Mouse (Mus musculus) forelimb bud, embryonic 11.5 days (tissue): ENCODE measurements around the gene Ltbr.
"Not testable (repeated sequence)": the region's sequence is repeated elsewhere in the genome, so short reads cannot be mapped to it uniquely, and the experiment has no call there.

ENCODE experiments used
- DNase-seq: peaks from one replicate; pipeline ENCODE4 v3.0.0-alpha.2; 2012; ENCODE audit warnings: low read depth, low spot score

Ltbr gene

DNA sequence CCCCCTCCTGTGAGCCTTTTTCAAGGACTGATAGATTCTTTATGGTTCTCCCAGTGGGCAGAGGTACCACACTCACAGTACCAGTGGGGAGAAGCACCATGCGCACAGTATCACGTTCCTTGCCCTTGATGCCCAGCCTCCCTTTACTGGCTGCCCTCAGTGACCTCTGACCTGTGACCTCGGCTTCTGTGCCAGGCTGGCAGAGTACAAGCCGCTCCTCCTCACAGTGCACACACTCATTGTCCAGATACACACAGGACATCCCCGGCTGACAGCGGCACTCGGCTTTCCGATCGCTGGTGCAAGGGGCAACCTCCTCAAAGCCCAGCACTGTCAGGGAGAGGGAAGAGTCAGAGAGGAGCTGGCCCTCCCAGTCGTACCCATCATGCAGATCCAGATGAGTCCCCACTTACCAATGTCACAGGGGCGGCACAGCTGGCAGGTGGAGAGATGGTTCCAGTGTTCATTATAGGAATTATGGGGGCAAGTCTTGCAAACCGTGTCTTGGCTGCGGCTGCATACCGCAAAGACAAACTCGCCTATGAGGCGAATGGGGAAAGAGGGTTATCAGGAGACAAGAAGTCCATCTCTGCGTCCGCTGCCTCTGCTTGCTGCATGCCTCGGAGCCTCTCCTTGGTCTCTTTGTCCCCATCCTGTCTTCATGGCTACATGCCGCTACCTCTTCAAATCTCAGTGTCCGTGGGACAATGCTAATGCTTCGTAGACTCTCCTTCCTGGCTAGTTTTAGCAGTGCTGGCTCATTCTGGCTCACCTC lies 917 bp downstream of the Ltbr start:
- no peak for DNase-seq

DNA sequence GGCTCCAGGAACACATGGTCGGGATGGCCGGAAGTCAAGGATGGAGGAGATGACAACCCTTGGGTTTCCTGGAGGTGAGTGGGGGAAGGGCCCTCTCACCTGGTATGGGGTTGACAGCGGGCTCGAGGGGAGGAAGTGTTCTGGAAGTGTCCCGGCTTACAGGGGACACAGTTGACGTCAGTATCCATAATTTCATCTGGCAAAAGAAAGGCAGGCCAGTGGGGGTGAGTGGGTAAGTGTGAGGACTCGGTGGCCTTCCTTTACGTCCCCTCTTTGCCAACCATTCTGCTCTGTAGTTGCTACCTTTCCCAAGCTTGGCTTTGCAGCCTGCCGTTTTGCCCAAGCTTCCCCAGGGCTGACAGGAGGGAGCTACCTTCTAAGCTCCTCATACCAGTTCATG lies 1.5 kb downstream of the Ltbr start:
- DNase-seq: no peak

DNA sequence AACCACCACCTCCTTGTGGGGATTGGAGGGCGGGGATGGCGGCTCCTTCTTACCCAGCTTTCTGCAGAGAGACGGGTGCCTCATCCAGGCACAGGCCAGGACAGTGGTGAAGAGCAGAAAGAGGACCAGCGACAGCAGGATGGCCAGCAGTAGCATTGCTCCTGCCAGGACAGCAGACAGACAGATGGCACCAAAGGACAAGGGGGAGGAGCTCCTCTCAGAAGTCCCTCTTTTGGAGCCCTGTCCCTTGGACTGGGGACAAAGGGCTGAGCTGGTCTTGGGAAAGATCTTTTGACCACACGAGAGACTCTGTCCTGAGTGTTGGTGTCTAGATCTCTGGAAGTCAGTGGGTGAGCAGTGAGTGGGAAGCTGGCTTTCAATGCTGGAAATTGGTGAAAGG lies 4.3 kb downstream of the Ltbr start:
- DNase-seq: no peak

DNA sequence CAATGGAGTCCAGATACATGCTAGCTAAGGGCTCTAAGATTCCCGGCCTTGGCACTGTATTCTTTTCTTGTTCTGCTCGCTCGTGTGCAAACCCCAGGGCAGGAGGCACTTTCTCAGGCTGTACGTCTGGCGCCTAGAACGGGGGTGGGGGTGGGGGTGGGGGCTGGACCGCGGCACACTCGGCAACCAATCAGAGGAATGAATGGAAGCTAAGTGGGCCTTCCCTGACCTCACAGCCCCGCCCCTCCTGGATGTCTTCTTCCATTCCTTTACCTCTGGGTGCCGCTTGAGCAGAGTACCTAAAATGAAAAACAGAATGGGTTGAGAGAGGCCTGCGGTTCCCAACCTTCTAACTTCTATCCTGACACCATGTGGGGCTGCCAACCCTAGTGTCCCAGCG lies 4.8 kb downstream of the Ltbr start:
- no peak for DNase-seq

DNA sequence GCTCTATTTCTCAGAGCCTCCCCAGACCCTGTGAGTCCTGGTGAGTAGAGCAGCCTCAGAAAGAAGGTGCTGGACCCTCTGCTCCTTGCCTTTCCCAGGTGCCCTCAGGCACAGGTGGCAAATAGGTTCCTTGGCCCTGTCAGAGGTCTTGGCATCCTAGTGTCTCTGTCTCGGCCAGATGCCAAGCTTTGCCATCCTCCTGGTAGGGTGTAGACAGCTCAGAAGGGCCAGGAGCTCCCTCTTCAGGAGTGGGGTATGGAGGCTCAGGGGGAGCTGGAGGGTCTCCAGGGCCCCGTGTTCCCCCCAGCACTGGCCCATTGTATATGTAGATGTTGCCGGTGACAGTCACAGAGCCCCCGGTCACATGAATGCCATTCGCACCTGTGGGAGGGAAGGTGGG lies 6.6 kb downstream of the Ltbr start:
- DNase-seq: no peak

DNA sequence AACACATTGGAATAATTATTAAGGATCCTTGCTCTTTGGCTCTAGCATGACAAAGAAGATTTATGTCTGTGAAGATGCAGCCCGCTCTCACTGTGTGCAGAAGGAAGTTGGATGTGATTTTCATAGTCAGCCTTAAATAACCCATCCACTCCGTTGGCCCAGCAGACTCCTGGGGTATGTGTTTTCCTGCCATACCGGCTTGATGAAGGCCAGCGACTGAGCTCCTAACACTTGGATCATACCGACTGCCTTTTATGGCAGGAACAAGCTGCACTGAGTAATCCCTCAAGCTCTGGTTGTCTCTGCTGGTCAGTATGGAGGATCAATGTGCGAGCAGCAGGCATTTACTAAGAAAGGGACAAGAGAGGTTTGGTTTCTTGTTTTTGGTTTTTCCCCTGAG lies 8.2 kb downstream of the Ltbr start:
- DNase-seq: no peak

DNA sequence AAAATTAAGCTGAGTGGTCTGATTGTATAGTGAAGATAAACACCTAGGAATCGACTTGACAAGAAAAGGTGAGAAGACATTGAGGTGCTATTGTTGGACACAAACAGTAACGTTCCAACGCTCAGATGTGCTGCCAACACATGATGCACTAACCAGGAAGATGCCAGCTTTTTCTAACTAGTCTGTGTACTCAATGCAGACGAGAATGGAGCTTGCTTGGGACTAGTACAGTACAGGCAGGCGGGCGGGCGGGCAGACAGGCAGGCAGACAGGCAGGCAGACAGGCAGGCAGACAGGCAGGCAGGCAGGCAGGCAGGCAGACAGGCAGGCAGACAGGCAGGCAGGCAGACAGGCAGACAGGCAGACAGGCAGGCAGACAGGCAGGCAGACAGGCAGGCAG lies 9.3 kb downstream of the Ltbr start:
- DNase-seq: not testable (repeated sequence)

DNA sequence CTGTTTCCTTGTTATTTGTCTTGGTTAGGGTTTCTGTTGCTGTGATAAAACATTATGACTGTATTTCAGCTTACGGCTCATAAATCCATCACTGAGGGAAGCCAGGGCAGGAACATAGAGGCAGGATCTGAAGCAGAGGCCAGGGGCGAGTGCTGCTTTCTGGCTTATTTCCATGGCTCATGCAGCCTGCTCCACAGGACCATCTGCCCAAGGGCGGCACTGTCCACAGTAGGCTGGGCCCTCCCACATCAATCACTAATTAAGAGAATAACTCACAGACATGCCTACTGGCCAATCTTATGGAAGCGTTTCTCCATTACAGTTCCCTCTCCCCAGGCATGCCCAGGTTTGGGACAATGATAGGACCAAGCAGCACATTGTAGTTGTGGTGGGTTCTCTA lies 10.4 kb downstream of the Ltbr start:
- no peak for DNase-seq

DNA sequence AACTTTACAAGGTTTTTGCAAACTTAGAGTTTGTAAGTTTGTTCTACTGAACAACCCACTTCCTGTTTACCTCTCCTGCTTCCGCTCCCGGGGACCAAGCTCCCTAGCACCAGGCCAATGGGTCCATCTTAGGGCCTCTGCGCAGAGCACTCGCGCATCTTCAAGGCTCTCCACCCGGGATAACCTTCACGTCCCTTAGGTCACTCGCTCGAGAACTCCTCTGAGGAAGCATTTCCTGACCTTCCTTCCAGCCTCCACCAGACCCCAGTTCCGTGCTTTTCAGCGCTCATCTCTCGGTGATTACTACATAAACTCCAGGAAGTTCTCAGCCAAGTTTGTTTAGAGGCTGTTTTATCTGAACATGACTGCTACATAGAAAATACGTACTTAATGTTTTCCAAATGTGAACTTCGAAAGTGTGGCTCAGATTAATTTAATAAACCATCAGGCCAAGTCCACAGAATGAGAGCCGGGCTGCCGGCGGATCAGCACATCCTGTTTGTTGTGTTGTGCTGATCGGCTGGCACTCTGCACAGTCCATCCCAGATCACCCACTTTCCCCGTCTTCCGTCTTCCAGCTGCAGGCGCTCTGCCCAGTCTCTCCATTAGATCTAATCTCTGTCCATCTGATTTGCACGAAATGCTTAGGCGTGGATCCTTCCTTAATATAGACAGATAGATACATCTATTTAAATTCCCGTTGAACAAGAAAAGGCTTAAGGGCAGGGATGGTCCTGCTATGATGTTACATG lies 11.3 kb downstream of the Ltbr start:
- DNase-seq: no peak

DNA sequence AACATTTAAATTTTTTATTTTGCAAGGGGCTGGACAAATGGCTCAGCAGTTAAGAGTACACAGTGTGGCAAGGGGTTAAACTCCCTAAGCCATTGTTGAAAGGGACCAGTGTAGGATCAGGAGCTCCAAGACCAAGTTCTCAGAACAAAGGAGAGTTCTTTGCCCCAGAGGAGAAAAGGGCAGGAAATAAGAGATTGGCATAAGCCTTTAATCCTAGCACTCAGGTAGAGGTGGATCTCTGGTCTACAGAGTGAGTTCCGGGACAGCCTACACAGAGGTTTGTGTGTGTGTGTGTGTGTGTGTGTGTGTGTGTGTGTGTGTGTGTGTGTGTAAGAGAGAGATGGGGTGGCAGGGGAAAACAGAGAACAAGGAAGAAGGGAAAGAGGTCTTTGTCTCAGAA lies 12.7 kb downstream of the Ltbr start:
- no peak for DNase-seq

DNA sequence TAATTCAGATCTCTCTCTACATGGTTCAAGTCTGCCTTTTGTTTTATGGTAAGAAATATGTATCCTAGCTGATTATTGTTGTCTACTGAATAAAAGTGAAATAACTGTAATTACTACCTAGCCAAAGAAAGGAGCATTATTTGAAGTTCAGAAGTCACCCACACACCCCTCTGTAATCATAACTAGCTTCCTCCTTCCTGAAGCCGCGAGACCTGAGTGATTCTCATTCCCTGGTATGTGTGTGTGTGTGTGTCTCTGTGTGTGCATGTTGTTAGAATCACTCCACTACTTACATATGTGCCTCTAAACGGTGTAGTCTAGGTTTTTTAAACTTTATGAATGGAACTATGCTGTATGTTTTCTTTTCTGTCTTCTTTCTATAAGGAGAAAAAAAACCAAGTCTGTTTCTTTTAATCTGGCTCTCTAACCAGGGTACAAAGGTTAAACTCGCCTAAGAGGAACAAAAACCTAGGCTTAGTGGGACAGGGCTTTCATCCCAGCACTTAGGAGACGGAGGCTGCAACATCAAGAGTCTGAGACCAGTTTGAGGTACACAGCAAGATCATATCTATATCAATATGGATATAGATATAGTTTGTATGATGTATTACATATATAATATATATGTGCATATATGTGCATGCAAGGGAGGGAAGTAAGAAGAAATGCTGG lies 16.4 kb downstream of the Ltbr start:
- no peak for DNase-seq

DNA sequence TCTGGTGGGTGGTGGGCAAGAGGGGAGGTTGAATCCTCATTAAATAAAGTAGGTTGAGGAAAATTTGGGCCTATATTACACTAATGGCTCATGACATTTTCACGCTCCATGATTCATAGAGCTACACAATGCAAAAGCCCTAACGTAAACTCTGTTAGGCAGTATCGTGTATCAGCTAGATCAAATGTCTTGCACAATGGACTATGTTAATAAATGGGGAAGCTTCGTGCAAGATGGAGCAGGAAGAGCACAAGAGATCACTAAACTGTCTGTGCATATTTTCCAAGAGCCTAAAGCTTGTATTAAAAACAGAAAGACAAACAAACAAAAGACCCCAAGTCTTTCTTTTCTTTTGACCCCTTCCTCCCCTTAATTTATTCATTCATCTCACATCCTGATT lies 19.6 kb downstream of the Ltbr start:
- no peak for DNase-seq

DNA sequence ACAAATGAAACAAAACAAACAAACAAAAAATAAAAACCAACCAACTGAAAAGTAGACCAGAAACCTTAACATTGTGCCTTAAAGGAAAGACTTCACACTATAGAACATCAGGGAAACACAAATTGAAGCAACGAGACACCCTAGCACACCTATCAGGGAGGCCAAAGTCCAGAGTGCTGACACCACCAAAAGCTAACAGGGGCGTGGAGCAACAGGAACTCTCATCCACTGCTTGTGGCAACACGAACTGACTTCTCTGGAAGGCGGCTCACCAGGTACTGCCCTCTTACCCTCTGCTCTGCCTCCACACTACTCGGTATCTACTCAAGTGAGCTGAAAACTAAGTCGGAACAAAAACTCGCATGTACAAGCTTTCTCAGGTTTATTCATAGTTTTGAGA lies 21.4 kb downstream of the Ltbr start:
- DNase-seq: no peak

DNA sequence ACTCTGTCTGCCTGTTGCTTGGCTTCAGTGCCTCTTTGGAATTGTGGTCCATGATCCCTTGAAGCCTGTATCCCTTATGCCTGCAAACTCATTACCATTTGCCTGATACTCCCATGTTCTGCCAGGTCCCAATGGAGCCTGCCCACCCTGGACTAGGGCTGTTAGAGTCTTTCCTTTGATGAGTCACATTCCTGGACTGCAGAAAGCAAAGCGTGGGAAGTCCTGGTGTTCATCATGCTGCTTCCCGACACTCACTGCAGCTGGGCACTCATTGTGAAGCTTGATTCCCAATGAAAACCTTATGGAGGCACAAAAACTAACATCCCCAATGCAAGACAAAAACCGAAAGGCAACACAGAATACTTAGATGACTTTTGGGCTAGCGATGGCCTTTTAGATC lies 22.4 kb downstream of the Ltbr start:
- DNase-seq: no peak

DNA sequence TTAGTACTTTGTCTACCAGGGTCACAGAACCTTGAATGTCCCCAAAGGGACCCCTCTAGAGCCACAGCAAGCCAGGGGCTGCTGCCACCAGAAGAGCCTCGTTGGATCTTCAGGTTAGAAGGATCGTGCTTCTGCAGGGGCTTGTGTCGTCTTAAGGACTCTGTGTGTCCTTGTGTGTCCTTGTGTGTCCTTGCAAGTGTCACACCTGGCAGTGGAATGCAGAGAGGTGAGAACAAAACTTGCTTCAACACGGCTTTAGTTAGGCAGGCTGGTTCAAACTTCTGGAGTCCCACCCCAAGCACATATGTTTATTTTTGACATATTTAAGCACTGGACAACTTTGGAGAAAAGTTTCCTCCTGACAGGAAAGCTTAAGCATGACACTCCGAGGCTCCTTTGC lies 25.0 kb downstream of the Ltbr start:
- no peak for DNase-seq

DNA sequence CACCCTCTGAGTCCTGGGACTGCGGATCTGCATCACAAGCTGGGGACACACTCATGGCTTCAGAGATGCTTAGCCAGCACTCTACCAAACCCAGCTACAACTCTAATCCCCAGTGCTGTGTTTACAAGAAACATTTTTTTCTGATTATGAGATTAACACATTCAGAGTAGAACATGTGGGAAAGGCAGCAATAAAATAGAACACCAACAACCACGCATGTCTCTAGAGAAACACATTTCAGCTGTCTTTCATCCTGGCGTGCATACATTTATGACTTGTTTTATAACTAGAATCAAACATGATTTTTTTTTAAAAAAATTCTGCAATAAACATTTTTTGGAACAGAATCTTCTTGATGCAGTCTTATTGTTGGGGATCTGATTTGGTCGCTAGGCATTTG lies 26.7 kb downstream of the Ltbr start:
- DNase-seq: no peak

DNA sequence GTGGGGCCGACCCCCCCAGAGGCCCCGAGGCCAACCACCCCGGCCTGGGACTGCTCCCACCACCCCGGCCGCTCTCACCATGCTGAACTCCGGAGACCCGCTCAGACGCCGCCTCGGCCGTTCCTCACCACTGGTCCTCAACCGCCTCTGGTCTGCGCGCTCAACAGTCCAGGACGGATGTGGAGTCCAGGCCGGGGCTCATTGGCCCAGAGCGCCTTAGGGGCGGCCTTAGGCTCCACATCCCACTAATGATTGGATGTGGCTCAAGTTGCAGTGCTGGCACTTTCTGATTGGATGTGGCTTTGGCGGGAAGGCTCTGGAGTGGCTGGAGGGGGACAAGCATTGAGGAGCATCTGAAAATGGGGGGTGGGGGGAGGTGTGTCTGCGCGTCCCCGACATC lies 27.8 kb downstream of the Ltbr start, which contains the start of gene Tuba3a:
TSS of gene Tuba3a (minus strand) at position 153 of the 400 bp plus-strand sequence.
- DNase-seq: no peak

DNA sequence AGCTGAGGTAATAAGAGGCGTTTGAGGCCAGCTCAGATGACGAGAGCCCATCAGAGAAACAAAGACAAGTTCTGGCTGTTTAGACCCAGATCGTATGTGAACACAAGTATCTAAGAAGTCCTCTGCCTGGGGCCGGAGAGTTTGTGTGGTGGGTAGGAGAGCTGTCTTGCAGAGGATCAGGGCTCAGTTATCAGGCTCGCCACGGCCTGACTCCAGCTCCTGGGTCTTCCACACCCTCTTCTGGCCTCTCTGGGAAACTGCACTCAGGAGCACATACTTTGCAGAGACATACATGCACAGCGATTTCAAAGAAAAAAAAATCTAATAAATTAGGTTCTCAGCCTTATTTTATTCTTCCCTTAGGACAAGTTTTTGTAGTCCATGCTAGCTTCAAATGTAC lies 28.9 kb downstream of the Ltbr start:
- DNase-seq: no peak

DNA sequence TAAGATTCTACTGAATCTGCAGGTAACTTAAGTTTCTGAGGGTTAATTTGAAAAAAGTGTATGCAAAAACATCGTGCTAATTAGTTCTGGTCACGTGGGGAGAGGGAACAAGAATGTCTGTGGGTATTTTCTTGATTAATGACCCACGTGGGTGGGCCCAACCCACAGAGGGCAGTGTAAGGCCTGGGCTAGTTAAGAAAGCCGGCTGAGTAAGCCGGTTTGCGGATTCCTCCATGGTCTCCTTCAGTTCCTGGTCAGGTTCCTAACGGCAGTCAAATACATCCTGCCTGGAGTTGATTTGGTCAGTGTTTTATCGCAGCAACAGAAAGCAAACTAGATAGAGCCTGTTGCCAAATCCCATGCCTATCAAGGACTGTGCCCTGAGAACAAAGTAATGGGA lies 29.4 kb downstream of the Ltbr start:
- no peak for DNase-seq

DNA sequence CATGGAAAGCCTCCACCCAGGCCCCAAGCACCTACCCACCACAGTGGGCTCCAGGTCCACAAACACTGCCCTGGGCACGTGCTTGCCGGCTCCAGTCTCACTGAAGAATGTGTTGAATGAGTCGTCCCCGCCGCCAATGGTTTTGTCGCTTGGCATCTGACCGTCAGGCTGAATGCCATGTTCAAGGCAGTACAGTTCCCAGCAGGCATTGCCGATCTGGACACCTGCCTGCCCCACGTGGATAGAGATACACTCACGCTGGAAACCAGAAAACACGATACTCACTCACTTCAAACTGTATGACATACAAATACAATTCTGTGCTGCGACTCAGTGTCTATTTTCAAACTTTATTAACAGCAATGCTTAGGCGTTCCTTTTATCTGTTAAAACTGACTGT lies 31.0 kb downstream of the Ltbr start:
- DNase-seq: not testable (repeated sequence)

DNA sequence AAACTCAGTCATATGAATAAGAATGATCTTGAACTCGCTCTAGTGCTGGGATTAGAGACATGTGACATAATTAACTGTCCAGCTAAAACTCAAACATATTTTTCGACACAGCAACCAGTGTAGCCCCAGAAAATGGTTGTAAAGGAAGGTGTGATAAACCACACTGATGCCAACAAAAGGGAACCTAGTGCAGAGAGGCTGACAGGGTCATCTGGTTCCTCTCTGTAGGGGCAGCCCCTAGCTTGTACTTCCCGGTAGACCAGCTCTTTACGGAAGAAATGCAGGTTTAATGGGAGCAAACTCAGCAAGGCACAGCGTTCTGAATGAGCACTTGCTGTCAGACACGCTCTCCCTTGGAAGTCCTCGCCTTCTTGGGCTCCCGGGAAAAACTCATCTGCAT lies 34.0 kb downstream of the Ltbr start:
- no peak for DNase-seq

DNA sequence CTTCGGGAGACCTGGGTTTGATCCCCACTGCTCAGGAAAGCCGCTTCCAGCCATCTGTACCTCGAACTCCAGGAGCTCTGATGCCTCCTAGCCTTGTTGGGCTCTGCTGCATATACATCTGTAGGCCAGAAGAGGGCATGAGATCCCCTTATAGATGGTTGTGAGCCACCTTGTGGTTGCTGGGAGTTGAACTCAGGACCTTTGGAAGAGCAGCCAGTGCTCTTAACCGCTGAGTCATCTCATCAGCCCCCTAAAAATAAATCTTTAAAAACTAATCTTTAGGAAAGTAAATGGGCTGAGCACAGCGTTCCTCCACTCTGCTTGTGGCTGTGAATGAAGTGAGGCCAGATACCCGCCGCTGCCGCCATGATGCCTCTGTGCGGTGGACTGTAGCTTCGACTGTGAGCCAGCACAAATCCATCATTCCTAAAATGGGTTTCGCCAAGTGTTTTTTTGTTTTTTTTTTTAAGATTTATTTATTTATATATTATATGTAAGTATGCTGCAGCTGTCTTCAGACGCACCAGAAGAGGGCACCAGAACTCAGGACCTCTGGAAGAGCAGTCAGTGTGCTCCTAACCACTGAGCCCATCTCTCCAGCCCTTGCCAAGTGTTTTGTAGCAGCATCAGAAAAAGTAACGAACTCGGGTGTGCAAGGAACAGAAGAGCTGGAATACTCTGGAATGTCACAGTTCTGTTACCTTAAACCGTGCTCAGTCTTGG lies 38.7 kb downstream of the Ltbr start:
- peak; percentile 49 for DNase-seq
